Mouse (Mus musculus): ENCODE measurements at regions not wholly inside any gene's neighbourhood (a gene's known extent, or its start where the extent isn't known, plus 50 kb on each side); places are given as distances from the start of the nearest gene placed in this dataset.

- TF ChIP-seq CTCF (IDR thresholded peaks at IDR 0.05; ENCODE audit: low read depth) = no peak
- TF ChIP-seq EP300 (IDR thresholded peaks at IDR 0.05; ENCODE audit: low read depth) = no peak
Measured at GRCm38 (mm10) chr10:118622916-118623315, 182.1 kb downstream of the Ifng start.

Data from liver, embryonic 14.5 days (tissue).